Mouse (Mus musculus) gastrocnemius, adult 18-20 months (tissue): ENCODE results near the gene Eif4a3. TPM values are rescaled to one million over a fixed set of nuclear protein-coding genes. Genes with fewer than 3 reads are reported as not detected.
A peak's percentile ranks its signal among the peaks of the same experiment; 100 is the strongest.
"Not testable (repeated sequence)": the region's sequence is repeated elsewhere in the genome, so short reads cannot be mapped to it uniquely, and the experiment has no call there.

ENCODE experiments used
- DNase-seq: peaks from one replicate; pipeline ENCODE4 v3.0.0; 2021; ENCODE audit warnings: low spot score
- total RNA-seq, 2 experiments: library from RNA; stranded (reverse); gene quantifications; 2 replicates each; pipeline ENCODE4 v1.2.3; 2021

The Eif4a3 gene
- total RNA-seq, 2 experiments from 2014 or later: 32.2 to 43.5 TPM

GRCm38 (mm10) chr11:119300246-119300935, 502 bp upstream of the Eif4a3 start:
- DNase-seq: no peak

GRCm38 (mm10) chr11:119298917-119299316, 972 bp downstream of the Eif4a3 start:
- no peak for DNase-seq

- no peak for DNase-seq
Measured at GRCm38 (mm10) chr11:119297996-119298395, 1.9 kb downstream of the Eif4a3 start.

- DNase-seq: not testable (repeated sequence)
Measured at GRCm38 (mm10) chr11:119292861-119293260, 7.0 kb downstream of the Eif4a3 start.

GRCm38 (mm10) chr11:119287207-119287992, 12.5 kb downstream of the Eif4a3 start:
- no peak for DNase-seq

- peak; percentile 29 for DNase-seq
Measured at GRCm38 (mm10) chr11:119285791-119286527, 13.9 kb downstream of the Eif4a3 start.

- no peak for DNase-seq
Measured at GRCm38 (mm10) chr11:119281030-119281429, 18.9 kb downstream of the Eif4a3 start.

GRCm38 (mm10) chr11:119273186-119273930, 26.5 kb downstream of the Eif4a3 start:
- no peak for DNase-seq

GRCm38 (mm10) chr11:119272492-119272891, 27.4 kb downstream of the Eif4a3 start:
- not testable (repeated sequence) for DNase-seq

- DNase-seq: no peak
Measured at GRCm38 (mm10) chr11:119268557-119269195, 31.2 kb downstream of the Eif4a3 start.

GRCm38 (mm10) chr11:119267768-119268556, 31.9 kb downstream of the Eif4a3 start, which contains the start of gene Gaa:
TSS of gene Gaa (plus strand) at chr11:119267887.
- peak; percentile 97 for DNase-seq

GRCm38 (mm10) chr11:119267241-119267674, 32.6 kb downstream of the Eif4a3 start:
- DNase-seq: peak; percentile 69

- no peak for DNase-seq
Measured at GRCm38 (mm10) chr11:119265811-119266210, 34.1 kb downstream of the Eif4a3 start.

GRCm38 (mm10) chr11:119264413-119264812, 35.5 kb downstream of the Eif4a3 start:
- no peak for DNase-seq

GRCm38 (mm10) chr11:119259977-119260376, 39.9 kb downstream of the Eif4a3 start:
- DNase-seq: no peak

GRCm38 (mm10) chr11:119258572-119259322, 41.1 kb downstream of the Eif4a3 start:
- DNase-seq: peak; percentile 62

- DNase-seq: no peak
Measured at GRCm38 (mm10) chr11:119258216-119258571, 41.7 kb downstream of the Eif4a3 start.

GRCm38 (mm10) chr11:119256557-119256956, 43.3 kb downstream of the Eif4a3 start:
- DNase-seq: not testable (repeated sequence)
